Mouse (Mus musculus): ENCODE results near the gene Kctd6. TPM values are rescaled to one million over a fixed set of nuclear protein-coding genes. Genes with fewer than 3 reads are reported as not detected.

Kctd6 gene
- total RNA-seq, 2 experiments from 2014 or later: 27.9 to 30.0 TPM

Other genes with a start within 250 kb of the Kctd6 start
- not detected for gene Dnase1l3, start 219.6 kb upstream of the Kctd6 start, total RNA-seq (2021)
- gene Abhd6, start 211.2 kb upstream of the Kctd6 start, total RNA-seq (2021): 10 to 100 TPM; 51.8 to 52.3 TPM
- gene Rpp14, start 133.8 kb upstream of the Kctd6 start, total RNA-seq (2021): 10 to 100 TPM; 22.2 to 28.3 TPM
- gene Pxk, start 115.9 kb upstream of the Kctd6 start, total RNA-seq (2021): 10 to 100 TPM; 27.4 to 29.6 TPM
- gene Pdhb, start 41.1 kb upstream of the Kctd6 start, total RNA-seq (2021): 100 to 1,000 TPM; 172 to 184 TPM
- gene Acox2, start 45.2 kb downstream of the Kctd6 start, total RNA-seq (2021): under 1 TPM in 1 of 2 experiments, not detected in 1; 0.61 TPM
- gene Fam107a, start 103.9 kb downstream of the Kctd6 start, total RNA-seq (2021): 10 to 100 TPM; 27.7 to 82.3 TPM
- gene Oit1, start 164.6 kb downstream of the Kctd6 start, total RNA-seq (2021): not detected